Mouse (Mus musculus): Measurements from ENCODE around the gene Immp2l. TPM values are rescaled to one million over a fixed set of nuclear protein-coding genes. Genes with fewer than 3 reads are reported as not detected.

Gene Immp2l
- total and polyA plus RNA-seq, 3 experiments, result 20.1 to 30.3 (median 23.1) TPM

DNA sequence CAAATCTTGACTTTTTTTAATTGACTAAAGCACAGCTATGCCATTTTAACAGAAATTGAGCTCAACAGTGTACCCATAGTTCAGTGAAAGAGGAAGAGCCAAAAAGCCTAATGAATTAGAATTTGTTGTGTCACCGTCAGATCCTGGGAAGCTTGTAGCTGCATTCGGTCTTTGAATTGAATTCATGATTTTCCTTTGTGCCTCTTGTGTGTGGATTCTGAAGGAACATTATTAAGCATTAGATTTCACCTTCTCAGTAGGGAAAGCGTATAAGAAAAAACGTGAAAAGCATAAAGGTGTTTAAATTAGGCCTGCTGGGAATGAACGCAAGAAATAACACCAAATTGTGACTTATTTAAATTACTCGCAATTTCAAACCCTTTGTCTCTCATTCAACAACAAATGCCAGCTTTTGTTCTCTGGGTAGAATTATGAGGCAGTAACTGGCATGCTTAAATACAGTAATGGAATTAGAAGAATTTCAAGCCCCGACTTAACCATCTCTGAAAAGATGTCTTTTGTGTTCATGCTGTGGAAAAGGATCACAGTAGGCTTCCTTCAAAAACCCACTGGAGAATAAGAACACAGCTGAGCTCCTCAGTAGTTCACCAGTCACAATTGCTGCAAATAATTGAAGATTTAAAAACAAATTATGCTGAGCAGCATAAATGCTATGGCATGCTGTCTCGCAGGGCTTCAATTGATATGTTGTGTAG lies 626.1 kb downstream of the Immp2l start:
- Histone ChIP-seq H3K79me2 (replicated peaks; ENCODE audit: control insufficient read depth, insufficient read depth, low read length) (no peaks in the 10 kb centered on the region), H3K9ac (ENCODE audit: low read depth, low read length) (no peak overlapping the region), H3K36me3 (ENCODE audit: control insufficient read depth, insufficient read depth, low read length) (no peaks in the 10 kb centered on the region), H3K4me3 (no peak overlapping the region), H3K27ac (no peak overlapping the region), H3K27me3 (ENCODE audit: control insufficient read depth, insufficient read depth, low read length) (no peaks in the 10 kb centered on the region), H3K4me1 (ENCODE audit: control insufficient read depth, insufficient read depth, low read length) (no peaks in the 10 kb centered on the region)
- WGBS, result 82% methylated on average over 8 of the region's 8 CpGs
- no peak for TF ChIP-seq CTCF (IDR thresholded peaks at IDR 0.05)
- TF ChIP-seq EP300 (IDR thresholded peaks at IDR 0.05; ENCODE audit: insufficient read depth, low read depth, low read length), result no peak
- no peak for TF ChIP-seq POLR2A (IDR thresholded peaks at IDR 0.05; ENCODE audit: insufficient read depth, low read depth, low read length)
- intact Hi-C loops (cut with DNase I), result no loop called here
- no peak for DNase-seq

- H3K27me3 ChIP-seq (ENCODE audit: control insufficient read depth, insufficient read depth, low read length), result no peaks in the 10 kb centered on the region
- H3K79me2 ChIP-seq (replicated peaks; ENCODE audit: control insufficient read depth, insufficient read depth, low read length), result no peaks in the 10 kb centered on the region
- WGBS, result 86% methylated on average over 3 of the region's 3 CpGs
- no peaks in the 10 kb centered on the region for H3K36me3 ChIP-seq (ENCODE audit: control insufficient read depth, insufficient read depth, low read length)
- no peak overlapping the region for H3K9ac ChIP-seq (ENCODE audit: low read depth, low read length)
- H3K4me3 ChIP-seq, result no peak overlapping the region
- H3K27ac ChIP-seq, result no peak overlapping the region
- intact Hi-C loops (cut with DNase I), result no loop called here
- TF ChIP-seq POLR2A (IDR thresholded peaks at IDR 0.05; ENCODE audit: insufficient read depth, low read depth, low read length) (no peak), CTCF (IDR thresholded peaks at IDR 0.05) (no peak), EP300 (IDR thresholded peaks at IDR 0.05; ENCODE audit: insufficient read depth, low read depth, low read length) (no peak)
- DNase-seq, result no peak
- no peaks in the 10 kb centered on the region for H3K4me1 ChIP-seq (ENCODE audit: control insufficient read depth, insufficient read depth, low read length)
Measured at GRCm38 (mm10) chr12:41668280-41668679, 644.4 kb downstream of the Immp2l start.

DNA sequence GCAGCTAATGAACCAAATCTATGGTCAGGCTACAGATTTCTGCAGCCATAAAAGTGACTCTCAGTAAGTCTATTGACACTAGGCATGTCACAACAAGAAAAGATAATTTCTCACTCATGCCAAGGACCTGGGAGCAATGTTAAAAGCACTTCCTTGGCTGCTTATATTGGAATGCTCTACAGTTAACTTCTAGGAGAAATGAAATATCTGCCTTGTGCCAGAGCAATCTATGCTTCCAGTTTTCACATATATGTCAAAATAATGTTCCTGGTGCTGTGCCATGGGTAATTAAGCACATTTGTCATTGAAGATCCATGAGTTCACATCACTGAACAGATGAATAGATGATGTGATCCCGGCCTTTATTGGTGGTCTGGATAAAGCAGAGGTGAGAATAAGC lies 645.6 kb downstream of the Immp2l start:
- no peak for DNase-seq
- H3K27me3 ChIP-seq (ENCODE audit: control insufficient read depth, insufficient read depth, low read length), result no peaks in the 10 kb centered on the region
- H3K4me1 ChIP-seq (ENCODE audit: control insufficient read depth, insufficient read depth, low read length), result no peaks in the 10 kb centered on the region
- TF ChIP-seq EP300 (IDR thresholded peaks at IDR 0.05; ENCODE audit: insufficient read depth, low read depth, low read length) (no peak), POLR2A (IDR thresholded peaks at IDR 0.05; ENCODE audit: insufficient read depth, low read depth, low read length) (no peak), CTCF (IDR thresholded peaks at IDR 0.05) (no peak)
- no peaks in the 10 kb centered on the region for H3K79me2 ChIP-seq (replicated peaks; ENCODE audit: control insufficient read depth, insufficient read depth, low read length)
- no peak overlapping the region for H3K27ac ChIP-seq
- WGBS, result 90% methylated on average over 1 of the region's 1 CpGs
- H3K36me3 ChIP-seq (ENCODE audit: control insufficient read depth, insufficient read depth, low read length), result no peaks in the 10 kb centered on the region
- H3K9ac ChIP-seq (ENCODE audit: low read depth, low read length), result no peak overlapping the region
- H3K4me3 ChIP-seq, result no peak overlapping the region
- intact Hi-C loops (cut with DNase I), result no loop called here

- no peaks in the 10 kb centered on the region for H3K4me1 ChIP-seq (ENCODE audit: control insufficient read depth, insufficient read depth, low read length)
- DNase-seq, result no peak
- H3K4me3 ChIP-seq, result no peak overlapping the region
- intact Hi-C loops (cut with DNase I), result no loop called here
- TF ChIP-seq POLR2A (IDR thresholded peaks at IDR 0.05; ENCODE audit: insufficient read depth, low read depth, low read length) (no peak), CTCF (IDR thresholded peaks at IDR 0.05) (no peak), EP300 (IDR thresholded peaks at IDR 0.05; ENCODE audit: insufficient read depth, low read depth, low read length) (no peak)
- WGBS, result 48% methylated on average over 2 of the region's 2 CpGs
- no peaks in the 10 kb centered on the region for H3K79me2 ChIP-seq (replicated peaks; ENCODE audit: control insufficient read depth, insufficient read depth, low read length)
- no peak overlapping the region for H3K27ac ChIP-seq
- H3K27me3 ChIP-seq (ENCODE audit: control insufficient read depth, insufficient read depth, low read length), result no peaks in the 10 kb centered on the region
- no peak overlapping the region for H3K9ac ChIP-seq (ENCODE audit: low read depth, low read length)
- H3K36me3 ChIP-seq (ENCODE audit: control insufficient read depth, insufficient read depth, low read length), result no peaks in the 10 kb centered on the region
Measured at GRCm38 (mm10) chr12:41674861-41675260, 651.0 kb downstream of the Immp2l start.

GRCm38 (mm10) chr12:41680141-41680540 lies 656.3 kb downstream of the Immp2l start:
- no peak overlapping the region for H3K4me3 ChIP-seq
- no peaks in the 10 kb centered on the region for H3K79me2 ChIP-seq (replicated peaks; ENCODE audit: control insufficient read depth, insufficient read depth, low read length)
- H3K4me1 ChIP-seq (ENCODE audit: control insufficient read depth, insufficient read depth, low read length), result no peaks in the 10 kb centered on the region
- no peaks in the 10 kb centered on the region for H3K36me3 ChIP-seq (ENCODE audit: control insufficient read depth, insufficient read depth, low read length)
- no peaks in the 10 kb centered on the region for H3K27me3 ChIP-seq (ENCODE audit: control insufficient read depth, insufficient read depth, low read length)
- no peak for DNase-seq
- intact Hi-C loops (cut with DNase I), result no loop called here
- H3K9ac ChIP-seq (ENCODE audit: low read depth, low read length), result no peak overlapping the region
- 87% methylated on average over 1 of the region's 1 CpGs for WGBS
- no peak for TF ChIP-seq POLR2A (IDR thresholded peaks at IDR 0.05; ENCODE audit: insufficient read depth, low read depth, low read length)
- 0 out of 2 replicates have a peak, but pooled peaks have one; percentile 12 for TF ChIP-seq CTCF (IDR thresholded peaks at IDR 0.05)
- H3K27ac ChIP-seq, result no peak overlapping the region

GRCm38 (mm10) chr12:41682141-41682540 lies 658.3 kb downstream of the Immp2l start:
- TF ChIP-seq CTCF (IDR thresholded peaks at IDR 0.05), result no peak
- no peak overlapping the region for H3K9ac ChIP-seq (ENCODE audit: low read depth, low read length)
- no peaks in the 10 kb centered on the region for H3K36me3 ChIP-seq (ENCODE audit: control insufficient read depth, insufficient read depth, low read length)
- 60% methylated on average over 1 of the region's 1 CpGs for WGBS
- intact Hi-C loops (cut with DNase I), result no loop called here
- H3K4me1 ChIP-seq (ENCODE audit: control insufficient read depth, insufficient read depth, low read length), result no peaks in the 10 kb centered on the region
- H3K27me3 ChIP-seq (ENCODE audit: control insufficient read depth, insufficient read depth, low read length), result no peaks in the 10 kb centered on the region
- H3K79me2 ChIP-seq (replicated peaks; ENCODE audit: control insufficient read depth, insufficient read depth, low read length), result no peaks in the 10 kb centered on the region
- no peak for DNase-seq
- H3K27ac ChIP-seq, result no peak overlapping the region
- no peak overlapping the region for H3K4me3 ChIP-seq

All from heart, adult 2 months (tissue).